Mouse (Mus musculus) liver, adult 2 months (tissue): ENCODE measurements around the gene 4931440F15Rik. TPM values are rescaled to one million over a fixed set of nuclear protein-coding genes. Genes with fewer than 3 reads are reported as not detected.

Experiments
- DNase-seq: peaks from one replicate; pipeline ENCODE4 v3.0.0-alpha.2; 2011; ENCODE audit warnings: low read depth, low spot score; ENCODE audit errors: extremely low read depth
- H3K27ac ChIP-seq: fragments of 200-500 bp; replicated peaks from 2 replicates; pipeline ENCODE4 v1.5.1; 2012; ENCODE audit warnings: low read depth, mild to moderate bottlenecking, control low read depth, inconsistent platforms, low read length; ENCODE audit not compliant: insufficient read depth
- H3K27me3 ChIP-seq: fragments of 200-500 bp; 2 replicates; pipeline ENCODE4 v1.6.1; 2012; ENCODE audit warnings: mild to moderate bottlenecking, moderate library complexity, low read length, inconsistent platforms; ENCODE audit not compliant: control insufficient read depth, insufficient read depth
- H3K36me3 ChIP-seq: fragments of 200-500 bp; 2 replicates; pipeline ENCODE4 v1.6.1; 2012; ENCODE audit warnings: low read length, inconsistent platforms; ENCODE audit not compliant: control insufficient read depth, insufficient read depth
- H3K4me1 ChIP-seq: fragments of 200-500 bp; 2 replicates; pipeline ENCODE4 v1.6.1; 2011; ENCODE audit warnings: low read length; ENCODE audit not compliant: control insufficient read depth, insufficient read depth
- H3K4me3 ChIP-seq: fragments of 200-500 bp; 2 replicates; pipeline ENCODE4 v1.5.1; 2011; ENCODE audit warnings: low read depth, mild to moderate bottlenecking, control low read depth, low read length, moderate library complexity; ENCODE audit not compliant: insufficient read depth
- H3K79me2 ChIP-seq: fragments of 200-500 bp; 2 replicates; pipeline ENCODE4 v1.6.1; 2012; ENCODE audit warnings: inconsistent platforms, mild to moderate bottlenecking, low read length, moderate library complexity; ENCODE audit not compliant: control insufficient read depth, insufficient read depth
- H3K9ac ChIP-seq: fragments of 200-500 bp; 2 replicates; pipeline ENCODE4 v1.6.1; 2012; ENCODE audit warnings: low read depth, mild to moderate bottlenecking, control low read depth, inconsistent platforms, low read length
- CTCF ChIP-seq: fragments of 200-500 bp; IDR thresholded peaks from 2 replicates; pipeline ENCODE4 v1.5.1; 2011; ENCODE audit warnings: low read depth, low read length, control low read depth
- POLR2A ChIP-seq: fragments of 200-500 bp; IDR thresholded peaks from 2 replicates; pipeline ENCODE4 v1.6.1; 2011; ENCODE audit warnings: low read length, control low read depth; ENCODE audit not compliant: insufficient read depth; ENCODE audit errors: extremely low read depth
- WGBS: fragments of 180-500 bp; shearing (Covaris S2); methylation state at CpG from one replicate; pipeline ENCODE4 v1.1.7; 2018; 5-methylcytosine and 5-hydroxymethylcytosine counted together
- polyA plus RNA-seq: library from polyadenylated mRNA; depleted of rRNA; stranded (reverse); fragments of >200 nt; gene quantifications from 2 replicates; pipeline ENCODE4 v1.2.3, GENCODE M21; 2012; rRNA removed
- total RNA-seq: library from RNA; depleted of rRNA; stranded (reverse); fragments of >200 nt; gene quantifications from 2 replicates; pipeline ENCODE4 v1.2.3, GENCODE M21; 2014; rRNA removed

4931440F15Rik gene
- total and polyA plus RNA-seq, 2 experiments = 0.09 TPM; not detected in 1

- Histone ChIP-seq H3K4me3 (no peak overlapping the region), H3K36me3 (no peaks in the 10 kb centered on the region), H3K79me2 (no peaks in the 10 kb centered on the region), H3K4me1 (no peaks in the 10 kb centered on the region), H3K27me3 (no peaks in the 10 kb centered on the region), H3K9ac (no peak overlapping the region), H3K27ac (no peak overlapping the region)
- peak; percentile 30 for DNase-seq
- WGBS = 62% methylated on average over 6 of the region's 6 CpGs
- TF ChIP-seq CTCF (no peak), POLR2A (no peak)
Measured at GRCm38 (mm10) chr11:29786583-29787219, 38.8 kb downstream of the 4931440F15Rik start.

- DNase-seq = no peak
- Histone ChIP-seq H3K4me1 (no peaks in the 10 kb centered on the region), H3K27ac (no peak overlapping the region), H3K4me3 (no peak overlapping the region), H3K27me3 (no peaks in the 10 kb centered on the region), H3K36me3 (no peaks in the 10 kb centered on the region), H3K79me2 (no peaks in the 10 kb centered on the region), H3K9ac (no peak overlapping the region)
- TF ChIP-seq POLR2A = no peak
- TF ChIP-seq CTCF = no peak
- WGBS = 62% methylated on average over 2 of the region's 2 CpGs
Measured at GRCm38 (mm10) chr11:29779409-29780026, 46.0 kb downstream of the 4931440F15Rik start.

DNA sequence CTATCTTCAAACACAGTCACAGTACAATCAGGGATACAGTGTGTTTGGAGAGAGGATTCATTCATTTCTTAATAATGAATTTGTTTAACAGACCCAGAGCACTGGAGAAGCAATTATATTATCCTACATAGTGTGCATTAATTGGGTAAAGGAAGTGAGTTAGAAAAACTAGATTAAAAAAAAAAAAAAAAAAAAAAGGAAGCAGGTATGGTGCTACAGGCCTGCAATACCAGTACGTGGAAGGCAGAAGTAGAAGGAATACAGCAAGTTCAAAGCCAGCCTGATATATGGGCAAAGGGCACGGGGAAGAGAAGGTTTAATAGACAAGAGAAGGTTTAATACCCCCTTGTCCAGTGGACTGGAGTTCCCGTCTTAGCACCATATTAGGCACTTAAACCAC is 46.5 kb downstream of the 4931440F15Rik start:
- H3K36me3 ChIP-seq = no peaks in the 10 kb centered on the region
- H3K79me2 ChIP-seq = no peaks in the 10 kb centered on the region
- no peak overlapping the region for H3K4me3 ChIP-seq
- no peak overlapping the region for H3K9ac ChIP-seq
- TF ChIP-seq CTCF = no peak
- no peak for TF ChIP-seq POLR2A
- H3K27me3 ChIP-seq = no peaks in the 10 kb centered on the region
- DNase-seq = no peak
- H3K27ac ChIP-seq = no peak overlapping the region
- H3K4me1 ChIP-seq = no peaks in the 10 kb centered on the region
- WGBS = 94% methylated on average over 3 of the region's 3 CpGs

DNA sequence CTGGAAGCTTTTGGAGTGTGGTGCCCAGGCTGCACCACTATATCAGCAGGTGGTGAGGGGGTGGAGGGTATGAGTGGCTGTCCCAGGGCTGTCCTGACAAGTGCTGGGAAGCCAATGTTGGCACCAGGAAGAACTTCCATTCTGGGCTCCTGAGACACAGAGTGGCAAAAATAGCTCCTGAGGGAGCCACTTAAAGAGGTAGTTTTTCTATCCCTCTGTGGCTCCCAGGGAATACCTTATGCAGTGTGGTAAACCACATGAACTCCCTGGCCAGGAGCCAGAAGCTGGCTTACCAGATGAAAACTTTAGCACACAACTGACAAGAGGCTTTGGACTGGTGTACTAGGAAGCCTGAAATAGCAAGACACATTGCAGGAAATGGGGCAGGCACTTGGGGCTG is 47.5 kb downstream of the 4931440F15Rik start:
- H3K79me2 ChIP-seq = no peaks in the 10 kb centered on the region
- H3K27me3 ChIP-seq = no peaks in the 10 kb centered on the region
- no peak overlapping the region for H3K4me3 ChIP-seq
- no peaks in the 10 kb centered on the region for H3K36me3 ChIP-seq
- no peak for DNase-seq
- H3K9ac ChIP-seq = no peak overlapping the region
- H3K4me1 ChIP-seq = no peaks in the 10 kb centered on the region
- TF ChIP-seq CTCF (no peak), POLR2A (no peak)
- H3K27ac ChIP-seq = no peak overlapping the region

GRCm38 (mm10) chr11:29774760-29775159 is 50.7 kb downstream of the 4931440F15Rik start:
- Histone ChIP-seq H3K27me3 (no peaks in the 10 kb centered on the region), H3K4me3 (no peak overlapping the region), H3K27ac (no peak overlapping the region), H3K36me3 (no peaks in the 10 kb centered on the region), H3K9ac (no peak overlapping the region), H3K4me1 (no peaks in the 10 kb centered on the region), H3K79me2 (no peaks in the 10 kb centered on the region)
- WGBS = 88% methylated on average over 2 of the region's 2 CpGs
- TF ChIP-seq CTCF (no peak), POLR2A (no peak)
- no peak for DNase-seq

DNA sequence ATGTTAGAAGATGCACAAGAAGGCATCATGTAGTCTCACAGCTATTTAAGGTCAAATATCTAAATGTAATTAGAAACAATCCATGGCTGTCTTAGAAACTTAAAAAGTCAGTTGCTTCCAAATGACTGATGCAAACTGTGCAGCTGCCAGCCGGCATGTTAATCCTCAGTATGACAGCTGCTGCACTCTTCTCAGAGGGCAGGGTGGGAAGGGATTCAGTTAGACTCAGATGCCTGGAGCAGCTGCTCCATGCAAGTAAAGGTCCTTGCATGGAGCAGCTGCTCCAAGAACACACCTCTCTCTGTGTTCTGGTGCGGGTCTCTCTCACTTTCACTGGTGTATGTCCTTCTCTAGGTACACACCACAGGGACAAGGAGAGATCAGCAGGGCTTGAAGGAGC is 51.2 kb downstream of the 4931440F15Rik start:
- H3K9ac ChIP-seq = no peak overlapping the region
- DNase-seq = no peak
- H3K36me3 ChIP-seq = no peaks in the 10 kb centered on the region
- no peaks in the 10 kb centered on the region for H3K4me1 ChIP-seq
- no peak overlapping the region for H3K27ac ChIP-seq
- H3K27me3 ChIP-seq = no peaks in the 10 kb centered on the region
- WGBS = 80% methylated on average over 2 of the region's 2 CpGs
- TF ChIP-seq CTCF (no peak), POLR2A (no peak)
- H3K79me2 ChIP-seq = no peaks in the 10 kb centered on the region
- H3K4me3 ChIP-seq = no peak overlapping the region

Other genes starting within 250 kb of the 4931440F15Rik start
- gene Rtn4, start 132.7 kb downstream of the 4931440F15Rik start, total RNA-seq = 110 and 156 TPM in 2 replicates
- gene Rtn4, start 132.7 kb downstream of the 4931440F15Rik start, polyA plus RNA-seq = 38.7 and 45.3 TPM in 2 replicates
- gene Eml6, start 200.4 kb upstream of the 4931440F15Rik start, total RNA-seq = 2.3 and 2.5 TPM in 2 replicates
- gene Eml6, start 200.4 kb upstream of the 4931440F15Rik start, polyA plus RNA-seq = 0.12 and 0.17 TPM in 2 replicates